Mouse (Mus musculus) midbrain, embryonic 10.5 days (tissue): ENCODE data around the gene Pcp4. TPM values are rescaled to one million over a fixed set of nuclear protein-coding genes. Genes with fewer than 3 reads are reported as not detected.
"Not testable (repeated sequence)": the region's sequence is repeated elsewhere in the genome, so short reads cannot be mapped to it uniquely, and the experiment has no call there.

Experiments used
- DNase-seq: peaks from one replicate; pipeline ENCODE4 v3.0.0-alpha.2; 2017; ENCODE audit warnings: low spot score
- H3K27ac ChIP-seq: fragments of 300-500 bp; sonication (generic); replicated peaks from 2 replicates; pipeline ENCODE4 v1.5.1; 2016; ENCODE audit warnings: mild to moderate bottlenecking
- H3K27me3 ChIP-seq: fragments of 300-500 bp; sonication (generic); 2 replicates; pipeline ENCODE4 v1.6.1; 2016; ENCODE audit warnings: low read depth, mild to moderate bottlenecking; ENCODE audit not compliant: poor library complexity, severe bottlenecking
- H3K36me3 ChIP-seq: fragments of 300-500 bp; sonication (generic); 2 replicates; pipeline ENCODE4 v1.6.1; 2016; ENCODE audit warnings: mild to moderate bottlenecking, moderate library complexity
- H3K4me1 ChIP-seq: fragments of 300-500 bp; sonication (generic); 2 replicates; pipeline ENCODE4 v1.6.1; 2016
- H3K4me3 ChIP-seq: fragments of 300-500 bp; sonication (generic); 2 replicates; pipeline ENCODE4 v1.5.1; 2016; ENCODE audit warnings: mild to moderate bottlenecking, moderate library complexity
- H3K9me3 ChIP-seq: fragments of 300-500 bp; sonication (generic); replicated peaks from 2 replicates; pipeline ENCODE4 v1.6.1; 2016; ENCODE audit warnings: mild to moderate bottlenecking
- WGBS: fragments of 180-500 bp; shearing (Covaris S2); methylation state at CpG from one replicate; pipeline ENCODE4 v1.1.7; 2016; 5-methylcytosine and 5-hydroxymethylcytosine counted together
- polyA plus RNA-seq: library from polyadenylated mRNA; unstranded; fragments of >200 nt; fragmentation: Nextera tagmentation; extraction: Ambion mirVana; gene quantifications from 2 replicates; pipeline ENCODE4 v1.2.1, GENCODE M21; 2016

The Pcp4 gene
- 0.99 and 3.4 TPM in 2 replicates for polyA plus RNA-seq

DNA sequence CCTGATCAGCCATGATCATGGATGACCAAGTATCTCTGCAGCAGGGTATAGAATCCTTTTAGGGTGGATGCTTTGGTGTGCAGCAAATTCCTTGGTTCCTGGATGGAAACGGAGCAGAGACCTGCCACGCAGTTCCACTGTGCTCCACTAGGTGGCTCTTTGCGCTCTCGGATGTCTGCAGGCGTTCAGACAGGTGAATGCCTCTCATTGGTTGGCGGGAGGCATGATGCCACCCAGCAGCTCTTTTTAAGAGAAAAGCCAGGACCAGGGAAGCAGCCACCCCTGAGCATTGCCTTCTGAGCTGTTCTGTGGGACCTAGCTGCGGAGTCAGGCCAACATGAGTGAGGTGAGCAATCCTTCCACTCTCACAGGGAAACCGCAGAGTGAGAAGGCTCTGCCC is at the start of gene Pcp4:
TSS of gene Pcp4 (plus strand) at position 162 of the 400 bp plus-strand sequence.
- H3K4me1 ChIP-seq, result peaks cover 9% of the 10 kb centered on the region
- no peaks in the 10 kb centered on the region for H3K36me3 ChIP-seq
- H3K27ac ChIP-seq, result no peak within 1 kb of the TSS
- WGBS, result 15% methylated on average over 8 of the region's 8 CpGs
- no peaks in the 10 kb centered on the region; the same call in 1 of the 2 replicates for H3K27me3 ChIP-seq
- no peak within 1 kb of the TSS for H3K4me3 ChIP-seq
- no peaks in the 10 kb centered on the region for H3K9me3 ChIP-seq
- DNase-seq, result peak; percentile 78

DNA sequence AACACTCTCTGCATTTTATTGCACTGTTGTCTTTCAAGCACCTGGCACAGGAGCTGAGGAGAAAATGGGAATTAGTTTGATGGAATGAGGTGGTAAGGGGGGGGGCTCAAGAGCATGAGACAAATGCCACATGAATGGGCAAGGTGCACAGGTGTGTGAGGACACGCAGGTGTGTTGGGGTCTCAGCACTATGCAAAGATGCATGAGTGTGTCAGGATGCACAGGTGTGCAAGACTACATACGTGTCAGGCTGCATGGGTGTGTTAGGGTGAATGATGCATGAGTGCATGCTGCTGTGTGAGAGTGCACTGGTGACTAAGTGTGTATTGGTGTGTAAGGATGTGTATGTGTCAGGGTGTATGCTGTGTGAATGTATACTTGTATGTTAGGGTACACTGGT is 42.4 kb upstream of the Pcp4 start:
- H3K27ac ChIP-seq, result no peak overlapping the region
- H3K27me3 ChIP-seq, result no peaks in the 10 kb centered on the region
- no peaks in the 10 kb centered on the region for H3K9me3 ChIP-seq
- no peaks in the 10 kb centered on the region for H3K4me1 ChIP-seq
- no peak overlapping the region for H3K4me3 ChIP-seq
- H3K36me3 ChIP-seq, result no peaks in the 10 kb centered on the region
- DNase-seq, result no peak
- 86% methylated on average over 2 of the region's 2 CpGs for WGBS

DNA sequence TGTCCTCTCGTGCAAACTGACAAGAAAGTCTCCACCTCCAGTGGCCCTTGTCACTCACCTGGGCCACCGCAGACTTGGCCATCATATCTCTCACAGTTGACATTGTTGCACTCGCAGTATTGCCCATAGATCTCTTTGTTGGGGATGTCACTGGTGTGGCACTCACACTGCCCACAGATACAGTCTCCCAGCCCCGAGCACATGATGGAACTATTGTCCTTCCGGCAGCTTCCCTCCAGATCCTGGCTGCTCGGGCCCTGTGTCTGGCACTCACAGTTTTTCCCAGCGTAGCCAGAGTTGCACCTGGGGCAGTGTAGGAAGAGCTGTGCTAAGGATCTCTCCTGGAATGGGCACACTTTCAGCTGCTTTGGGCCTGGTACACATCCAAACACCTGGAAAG is 40.7 kb upstream of the Pcp4 start:
- Histone ChIP-seq H3K9me3 (no peaks in the 10 kb centered on the region), H3K4me1 (no peaks in the 10 kb centered on the region), H3K27me3 (no peaks in the 10 kb centered on the region), H3K27ac (no peak overlapping the region), H3K36me3 (no peaks in the 10 kb centered on the region), H3K4me3 (no peak overlapping the region)
- WGBS, result 90% methylated on average over 7 of the region's 7 CpGs
- DNase-seq, result no peak

DNA sequence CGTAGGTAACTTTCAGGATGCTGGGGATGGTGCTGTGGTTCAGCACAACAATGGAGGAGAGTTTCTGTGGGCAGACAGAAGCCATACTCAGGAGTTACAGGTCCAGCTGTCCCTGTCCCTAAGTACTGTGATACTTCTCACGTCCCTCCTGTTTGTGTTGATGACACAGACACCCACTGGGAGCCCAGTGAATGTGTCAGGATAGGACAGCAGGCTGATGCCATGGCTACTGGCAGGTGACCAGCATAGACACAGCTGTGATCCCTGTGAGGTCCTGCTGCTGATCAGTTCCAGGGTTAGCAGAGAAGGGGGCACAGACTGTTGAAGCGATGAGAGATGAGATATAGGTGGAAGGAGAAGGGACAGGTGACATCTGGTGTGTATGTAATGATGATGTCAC is 38.4 kb upstream of the Pcp4 start:
- Histone ChIP-seq H3K9me3 (no peaks in the 10 kb centered on the region), H3K27ac (no peak overlapping the region), H3K36me3 (no peaks in the 10 kb centered on the region), H3K27me3 (no peaks in the 10 kb centered on the region), H3K4me1 (no peaks in the 10 kb centered on the region), H3K4me3 (no peak overlapping the region)
- no peak for DNase-seq
- 79% methylated on average over 3 of the region's 3 CpGs for WGBS

DNA sequence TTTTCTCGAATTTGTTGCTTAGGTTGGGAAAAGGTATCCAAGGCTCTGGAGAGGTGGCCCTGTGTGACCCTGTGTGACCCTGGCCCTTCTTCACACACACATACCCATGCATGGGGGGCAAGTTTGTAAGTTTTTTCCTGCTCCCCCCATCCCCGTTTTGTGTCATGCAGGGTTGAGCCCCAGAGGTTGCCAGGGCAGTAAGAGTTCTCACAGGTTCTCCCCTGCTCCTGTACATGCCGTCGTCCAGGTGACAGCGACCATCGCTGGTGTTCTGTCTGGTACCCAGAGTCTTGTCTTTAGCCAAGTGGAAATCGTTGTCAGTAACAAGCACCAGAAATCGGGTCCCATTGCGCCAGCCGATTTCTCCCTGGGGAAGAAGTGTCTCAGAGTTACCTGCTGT is 34.1 kb upstream of the Pcp4 start:
- 86% methylated on average over 10 of the region's 10 CpGs for WGBS
- Histone ChIP-seq H3K27ac (no peak overlapping the region), H3K27me3 (no peaks in the 10 kb centered on the region), H3K9me3 (no peaks in the 10 kb centered on the region), H3K36me3 (no peaks in the 10 kb centered on the region), H3K4me1 (no peaks in the 10 kb centered on the region), H3K4me3 (no peak overlapping the region)
- DNase-seq, result no peak

DNA sequence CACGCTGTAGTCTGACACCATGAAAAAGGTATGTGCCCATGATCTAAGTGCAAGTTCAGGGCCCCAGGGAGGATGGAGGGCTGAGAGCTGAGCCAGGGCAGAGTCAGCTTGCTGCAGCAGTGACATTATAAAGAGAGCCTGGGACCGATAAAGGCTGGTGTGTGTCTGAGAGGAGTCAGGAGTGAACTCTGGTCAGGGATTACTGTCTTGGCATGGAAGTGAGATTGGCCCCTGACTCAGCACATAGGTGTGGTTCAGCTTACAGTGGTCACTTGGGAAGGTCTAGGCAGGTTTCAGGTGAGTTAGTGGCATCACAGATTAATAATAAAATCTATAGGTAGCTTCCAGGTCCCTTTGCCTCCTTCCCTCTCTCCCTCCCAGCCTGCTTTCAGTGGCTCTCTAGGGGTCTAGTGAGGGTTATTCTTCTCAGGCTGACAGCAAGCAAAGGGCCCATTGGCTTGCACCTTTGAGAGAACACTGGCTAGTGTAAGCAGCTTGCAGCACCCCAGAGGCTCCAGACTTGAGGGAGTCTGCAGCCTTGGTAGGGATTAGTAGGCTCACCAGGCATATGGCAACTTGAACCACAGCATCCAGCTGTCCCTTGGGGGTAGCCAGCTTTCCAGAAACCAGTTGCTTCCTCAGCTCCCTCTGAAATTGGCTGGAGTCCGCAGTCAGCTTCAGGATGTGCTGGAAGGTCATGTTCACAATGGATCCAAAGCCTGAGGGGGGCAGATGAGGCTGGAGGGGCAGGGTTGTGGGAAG is 33.2 kb upstream of the Pcp4 start:
- no peaks in the 10 kb centered on the region for H3K27me3 ChIP-seq
- H3K36me3 ChIP-seq, result no peaks in the 10 kb centered on the region
- no peaks in the 10 kb centered on the region for H3K9me3 ChIP-seq
- 84% methylated on average over 3 of the region's 3 CpGs for WGBS
- no peak overlapping the region for H3K27ac ChIP-seq
- H3K4me1 ChIP-seq, result no peaks in the 10 kb centered on the region
- DNase-seq, result no peak
- H3K4me3 ChIP-seq, result no peak overlapping the region

DNA sequence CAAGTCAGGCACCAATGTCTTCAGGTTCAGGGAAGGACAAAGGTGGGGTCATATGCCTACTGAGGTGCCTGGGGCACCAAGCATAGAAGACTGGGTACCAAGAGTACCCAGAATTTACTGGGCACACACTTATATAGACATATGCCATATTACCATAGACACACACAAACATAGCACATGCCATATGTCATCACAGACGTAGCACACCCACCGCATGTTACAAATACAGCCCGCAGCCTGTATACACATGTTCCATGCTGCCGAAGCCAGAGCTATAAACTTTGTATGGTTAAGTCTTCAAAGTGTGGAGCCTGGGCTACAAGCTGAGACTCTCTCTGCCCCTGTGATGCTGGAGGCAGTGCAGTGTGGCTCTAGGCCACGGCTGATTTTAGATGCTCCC is 28.5 kb upstream of the Pcp4 start:
- Histone ChIP-seq H3K27ac (no peak overlapping the region), H3K36me3 (no peaks in the 10 kb centered on the region), H3K27me3 (no peaks in the 10 kb centered on the region), H3K4me3 (no peak overlapping the region), H3K4me1 (peaks cover 2% of the 10 kb centered on the region; the same call in 1 of the 2 replicates), H3K9me3 (no peaks in the 10 kb centered on the region)
- whole genome bisulfite sequencing, result 92% methylated on average over 5 of the region's 5 CpGs
- no peak for DNase-seq

DNA sequence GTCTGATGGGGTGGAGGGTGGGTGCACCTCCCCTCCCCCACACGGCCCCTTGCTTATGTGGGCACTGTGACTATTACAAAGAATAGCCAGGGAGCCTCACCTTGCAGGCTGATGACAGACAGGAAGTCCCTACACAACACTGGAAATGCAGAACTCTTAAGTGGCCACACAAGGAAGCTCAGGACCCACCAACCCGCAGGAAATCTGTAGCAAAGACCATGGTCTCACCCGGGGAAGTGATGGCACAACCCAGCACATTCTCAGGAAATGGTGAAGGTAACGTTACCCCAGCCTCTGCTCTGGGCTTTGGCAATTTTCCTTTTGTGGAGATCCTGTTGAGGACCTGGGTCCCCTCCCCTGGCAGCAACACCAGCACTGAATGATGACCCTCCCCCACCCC is 27.7 kb upstream of the Pcp4 start:
- DNase-seq, result no peak
- Histone ChIP-seq H3K27me3 (no peaks in the 10 kb centered on the region), H3K4me3 (no peak overlapping the region), H3K4me1 (peaks cover 2% of the 10 kb centered on the region; the same call in 1 of the 2 replicates), H3K36me3 (no peaks in the 10 kb centered on the region), H3K9me3 (no peaks in the 10 kb centered on the region), H3K27ac (no peak overlapping the region)
- WGBS, result 81% methylated on average over 4 of the region's 4 CpGs

DNA sequence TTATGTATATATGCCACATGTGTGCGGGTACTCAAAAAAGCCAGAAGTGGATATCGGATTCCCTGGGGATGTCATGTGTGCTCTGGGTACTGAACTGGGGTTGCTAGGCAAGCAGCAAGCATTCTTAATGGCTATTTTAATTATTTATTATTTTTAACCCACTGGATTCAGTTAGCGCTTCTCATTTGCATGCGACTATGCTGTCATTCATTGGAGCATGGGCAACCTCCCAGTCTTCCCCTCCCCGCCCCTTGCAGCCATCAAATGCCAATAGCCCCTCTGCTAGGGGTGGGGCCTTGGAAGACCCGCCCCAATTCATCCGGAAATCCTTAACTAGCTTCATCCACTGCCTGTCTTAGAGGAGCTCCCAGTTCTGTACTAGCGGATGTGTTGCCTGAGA is 26.5 kb upstream of the Pcp4 start:
- Histone ChIP-seq H3K4me1 (peaks cover 2% of the 10 kb centered on the region; the same call in 1 of the 2 replicates), H3K9me3 (no peaks in the 10 kb centered on the region), H3K36me3 (no peaks in the 10 kb centered on the region), H3K4me3 (no peak overlapping the region), H3K27me3 (no peaks in the 10 kb centered on the region), H3K27ac (no peak overlapping the region)
- WGBS, result 90% methylated on average over 8 of the region's 8 CpGs
- no peak for DNase-seq

DNA sequence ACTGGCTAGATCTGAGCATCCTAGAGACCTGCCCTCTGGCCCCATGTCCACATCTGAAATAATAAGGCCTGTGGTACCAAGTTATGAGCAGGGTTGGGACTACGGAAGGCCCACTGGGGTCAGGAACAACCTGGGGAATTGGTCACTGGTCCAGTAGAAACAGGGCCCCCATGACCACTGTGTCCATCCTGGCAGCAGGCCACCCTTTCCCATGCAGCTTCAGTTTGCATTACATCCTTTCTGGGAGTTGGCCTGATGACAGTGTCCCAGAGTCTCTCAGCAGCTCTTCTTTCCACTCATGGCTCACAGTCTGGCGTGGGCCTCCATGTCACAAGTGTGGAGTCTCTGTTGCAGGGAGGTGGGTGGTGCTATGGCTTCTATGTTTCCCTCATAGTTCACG is 25.6 kb upstream of the Pcp4 start:
- Histone ChIP-seq H3K27me3 (no peaks in the 10 kb centered on the region), H3K27ac (no peak overlapping the region), H3K4me3 (no peak overlapping the region), H3K36me3 (no peaks in the 10 kb centered on the region), H3K4me1 (peaks cover 2% of the 10 kb centered on the region; the same call in 1 of the 2 replicates), H3K9me3 (no peaks in the 10 kb centered on the region)
- DNase-seq, result no peak
- 90% methylated on average over 3 of the region's 3 CpGs for WGBS

DNA sequence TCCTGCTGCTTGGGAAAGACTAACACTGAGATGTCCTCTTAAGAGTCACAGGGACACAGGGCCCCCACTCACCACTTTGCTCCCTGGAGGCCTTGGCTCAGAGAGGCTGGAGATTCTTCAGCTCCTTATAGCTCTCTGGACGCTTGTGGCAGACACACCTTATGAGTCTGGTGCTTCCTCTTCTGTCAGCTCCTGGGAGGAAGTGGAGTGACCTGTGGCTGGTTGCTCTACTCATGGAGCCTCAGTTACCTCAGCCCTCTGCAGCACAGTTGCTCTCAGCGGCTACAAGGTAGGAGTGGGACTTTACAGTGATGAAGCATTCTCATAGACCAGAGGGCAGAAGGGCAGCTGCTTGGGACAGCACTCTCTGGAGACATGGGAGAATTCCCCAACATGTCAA is 23.9 kb upstream of the Pcp4 start, which contains the start of gene Itgb2l:
TSS of gene Itgb2l (minus strand) at position 152 of the 400 bp plus-strand sequence.
- Histone ChIP-seq H3K27me3 (no peaks in the 10 kb centered on the region), H3K9me3 (no peaks in the 10 kb centered on the region), H3K27ac (no peak within 1 kb of the TSS), H3K4me1 (peaks cover 2% of the 10 kb centered on the region; the same call in 1 of the 2 replicates), H3K36me3 (no peaks in the 10 kb centered on the region), H3K4me3 (no peak within 1 kb of the TSS)
- no peak for DNase-seq
- WGBS, result 84% methylated on average over 2 of the region's 2 CpGs

DNA sequence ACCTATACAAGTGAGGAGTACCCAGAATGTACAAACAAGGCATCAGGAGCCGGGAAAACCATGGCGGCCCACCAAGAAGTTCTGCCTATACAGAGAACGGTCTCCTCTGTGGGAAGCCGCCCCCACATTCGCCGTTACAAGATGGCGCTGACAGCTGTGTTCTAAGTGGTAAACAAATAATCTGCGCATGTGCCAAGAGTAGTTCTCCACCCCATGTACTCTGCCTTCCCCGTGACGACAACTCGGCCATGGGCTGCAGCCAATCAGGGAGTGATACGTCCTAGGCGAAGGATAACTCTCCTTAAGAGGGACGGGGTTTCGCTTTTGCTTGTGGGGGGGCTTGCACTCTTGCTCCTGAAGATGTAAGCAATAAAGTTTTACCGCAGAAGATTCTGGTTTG is 16.5 kb upstream of the Pcp4 start:
- not testable (repeated sequence) for DNase-seq, H3K4me1 ChIP-seq, H3K27me3 ChIP-seq, H3K27ac ChIP-seq, H3K36me3 ChIP-seq, H3K9me3 ChIP-seq, H3K4me3 ChIP-seq
- 91% methylated on average over 15 of the region's 16 CpGs for WGBS

DNA sequence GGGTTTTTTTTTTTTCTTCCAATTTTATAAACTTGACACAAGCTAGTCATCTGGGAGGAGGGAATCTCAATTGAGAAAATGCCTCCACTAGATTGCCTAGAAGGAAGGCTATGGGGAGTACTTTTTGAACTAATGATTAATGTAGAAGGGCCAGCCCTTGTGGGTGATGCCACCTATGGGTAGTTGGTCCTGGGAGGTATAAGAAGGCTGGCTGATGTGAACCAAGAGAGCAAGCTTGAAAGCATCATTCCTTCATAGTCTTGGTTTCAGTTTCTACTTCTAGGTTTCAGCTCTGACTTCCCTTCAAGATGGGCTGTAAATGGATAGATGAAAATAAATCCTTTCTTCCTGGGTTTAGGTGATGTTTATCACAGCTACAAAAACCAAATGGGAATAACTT is 13.3 kb upstream of the Pcp4 start:
- no peak for DNase-seq
- H3K9me3 ChIP-seq, result no peaks in the 10 kb centered on the region
- H3K27me3 ChIP-seq, result no peaks in the 10 kb centered on the region
- no peak overlapping the region for H3K27ac ChIP-seq
- H3K4me3 ChIP-seq, result no peak overlapping the region
- H3K36me3 ChIP-seq, result no peaks in the 10 kb centered on the region
- H3K4me1 ChIP-seq, result no peaks in the 10 kb centered on the region
